Mouse (Mus musculus) cerebellum, postnatal 36 days (tissue): ENCODE data around the gene Pdcl2.

Experiments
- DNase-seq, 2 experiments: peaks; one replicate each; pipeline ENCODE4 v3.0.0; 2021 to 2022; ENCODE audit warnings: mixed read lengths in 2 of 2

Pdcl2 gene

GRCm38 (mm10) chr5:76303379-76303744 lies 27.6 kb downstream of the Pdcl2 start:
- no peak for DNase-seq

DNA sequence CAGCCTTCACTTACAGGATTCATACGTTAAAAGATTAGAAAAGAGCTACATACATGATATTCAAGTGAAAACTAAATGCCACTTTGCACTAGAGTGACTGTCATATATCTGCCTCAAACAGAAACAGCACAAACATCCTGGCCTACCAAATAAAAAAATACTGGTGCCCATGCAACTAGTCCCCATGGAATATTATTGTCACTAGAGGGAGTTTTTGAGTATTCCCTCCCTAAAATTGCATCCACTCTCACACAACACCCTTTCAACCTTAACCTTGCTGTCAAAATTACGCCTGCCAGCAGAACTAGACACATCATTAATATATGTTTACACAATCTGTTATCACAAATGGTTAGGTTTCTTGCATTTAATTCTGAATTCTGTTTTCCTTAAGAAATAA lies 28.9 kb downstream of the Pdcl2 start:
- no peak for DNase-seq

DNA sequence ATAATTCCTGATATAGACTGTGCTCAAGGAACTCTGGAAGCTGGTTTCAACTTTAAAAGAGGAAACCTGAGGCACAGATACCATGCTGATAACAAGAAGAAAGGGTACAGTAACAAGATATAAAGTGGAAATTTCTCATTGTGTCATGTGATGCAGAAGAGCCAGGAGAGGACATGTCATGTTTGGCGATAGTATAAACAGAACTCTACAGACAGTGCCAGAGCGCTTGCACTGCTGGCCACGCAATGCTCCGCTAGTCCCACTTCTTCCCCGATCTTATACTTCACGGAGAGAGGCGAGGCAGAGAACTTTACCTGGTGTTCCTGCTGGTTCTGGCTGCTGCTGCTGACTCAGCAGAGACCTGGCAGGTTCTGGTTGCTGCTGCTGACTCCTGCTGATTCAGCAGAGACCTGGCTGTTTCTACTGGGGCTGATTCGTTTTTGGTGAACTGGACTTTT lies 41.7 kb downstream of the Pdcl2 start:
- DNase-seq: peak; percentile 13 to 19

- DNase-seq: no peak
Measured at GRCm38 (mm10) chr5:76288256-76288655, 42.7 kb downstream of the Pdcl2 start.

DNA sequence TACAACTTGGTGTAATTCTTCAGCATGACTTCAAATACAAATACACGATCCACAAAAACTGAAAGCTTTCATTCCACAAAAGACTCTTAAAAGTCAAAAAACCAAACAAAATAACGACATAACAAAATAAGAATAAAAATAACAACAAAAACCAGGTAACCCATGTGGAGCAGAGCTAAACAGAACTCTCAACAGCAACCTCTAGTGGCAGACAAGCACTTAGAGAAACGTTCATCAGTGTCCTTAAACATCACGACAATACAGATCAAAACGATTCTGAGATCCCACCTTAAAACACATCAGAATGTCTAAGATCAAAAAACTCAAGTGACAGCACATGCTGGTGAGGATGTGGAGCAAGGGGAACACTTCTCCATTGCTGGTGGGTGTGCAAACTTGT lies 43.9 kb downstream of the Pdcl2 start:
- no peak for DNase-seq

- DNase-seq: no peak
Measured at GRCm38 (mm10) chr5:76285699-76286098, 45.3 kb downstream of the Pdcl2 start.

DNA sequence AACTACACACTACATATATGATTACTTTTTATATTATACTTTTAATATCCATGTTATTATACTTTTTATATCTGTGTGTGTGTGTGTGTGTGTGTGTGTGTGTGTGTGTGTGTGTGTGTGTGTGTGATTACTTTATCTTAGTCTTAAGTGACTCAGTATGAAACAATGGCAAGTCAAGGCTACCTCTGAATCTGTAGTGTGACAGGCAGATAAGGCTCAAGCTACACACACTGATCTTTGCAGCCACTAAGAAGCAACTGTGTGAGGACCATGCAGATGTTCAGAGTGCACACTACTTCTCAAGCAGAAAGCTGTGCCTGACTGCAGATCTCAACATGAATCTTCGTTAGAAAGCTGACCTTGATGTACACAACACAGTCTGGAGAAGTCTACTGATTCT lies 47.1 kb downstream of the Pdcl2 start:
- no peak for DNase-seq

DNA sequence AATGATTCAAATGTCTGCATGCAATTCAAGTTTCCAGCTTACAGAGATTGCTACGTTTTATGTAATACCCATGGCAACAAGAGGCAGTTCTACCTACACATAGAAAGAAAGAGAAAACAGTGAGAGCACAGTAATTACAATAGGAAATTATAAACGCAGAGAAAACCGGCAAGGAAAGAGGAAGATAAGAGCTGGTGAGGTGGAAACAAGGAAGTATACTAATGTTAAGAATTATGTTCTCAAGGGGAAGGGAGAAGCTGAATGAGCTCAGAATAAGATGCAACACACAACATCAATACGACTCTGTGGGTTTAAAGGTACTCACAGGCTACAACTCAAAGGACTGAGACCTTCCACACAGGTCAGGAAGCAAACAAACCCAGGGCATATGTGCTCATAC lies 56.0 kb downstream of the Pdcl2 start:
- no peak for DNase-seq
